Mouse (Mus musculus) thymus, adult 2 months (tissue): ENCODE data around the gene Smyd5. TPM values are rescaled to one million over a fixed set of nuclear protein-coding genes. Genes with fewer than 3 reads are reported as not detected.
A peak's percentile ranks its signal among the peaks of the same experiment; 100 is the strongest.

ENCODE experiments used
- DNase-seq: peaks from one replicate; pipeline ENCODE4 v3.0.0; 2021
- H3K27ac ChIP-seq: fragments of 200-500 bp; 2 replicates; pipeline ENCODE4 v1.5.1; 2012; ENCODE audit warnings: low read length, control low read depth; ENCODE audit not compliant: control insufficient read depth, insufficient read depth
- H3K27me3 ChIP-seq: fragments of 200-500 bp; 2 replicates; pipeline ENCODE4 v1.6.1; 2012; ENCODE audit warnings: mild to moderate bottlenecking, low read length, moderate library complexity, mixed read lengths; ENCODE audit not compliant: control insufficient read depth, insufficient read depth
- H3K36me3 ChIP-seq: fragments of 200-500 bp; 2 replicates; pipeline ENCODE4 v1.6.1; 2012; ENCODE audit warnings: mild to moderate bottlenecking, low read length, moderate library complexity; ENCODE audit not compliant: control insufficient read depth, insufficient read depth
- H3K4me1 ChIP-seq: fragments of 200-500 bp; replicated peaks from 2 replicates; pipeline ENCODE4 v1.6.1; 2012; ENCODE audit warnings: low read length; ENCODE audit not compliant: control insufficient read depth, insufficient read depth
- H3K4me3 ChIP-seq: fragments of 200-500 bp; 2 replicates; pipeline ENCODE4 v1.5.1; 2012; ENCODE audit warnings: mild to moderate bottlenecking, low read length, control low read depth, moderate library complexity; ENCODE audit not compliant: control insufficient read depth, insufficient read depth
- CTCF ChIP-seq: fragments of 200-500 bp; IDR thresholded peaks from 2 replicates; pipeline ENCODE4 v1.5.1; 2012; ENCODE audit warnings: mild to moderate bottlenecking, control low read depth, low read length, moderate library complexity, borderline replicate concordance; ENCODE audit not compliant: control insufficient read depth, poor library complexity, insufficient read depth; ENCODE audit errors: extremely low read depth
- POLR2A ChIP-seq: fragments of 200-500 bp; IDR thresholded peaks from 2 replicates; pipeline ENCODE4 v1.6.1; 2012; ENCODE audit warnings: mild to moderate bottlenecking, low read length, control low read depth, moderate library complexity; ENCODE audit not compliant: control insufficient read depth, poor library complexity, insufficient read depth; ENCODE audit errors: extremely low read depth
- WGBS: fragments of 180-500 bp; shearing (Covaris S2); methylation state at CpG from one replicate; pipeline ENCODE4 v1.1.7; 2018; 5-methylcytosine and 5-hydroxymethylcytosine counted together
- polyA plus RNA-seq: library from polyadenylated mRNA; depleted of rRNA; stranded (reverse); fragments of >200 nt; gene quantifications from 2 replicates; pipeline ENCODE4 v1.2.3, GENCODE M21; 2012

Gene Smyd5
- polyA plus RNA-seq, 1 experiment = 30.0 TPM

GRCm38 (mm10) chr6:85402613-85403012 is 29.2 kb upstream of the Smyd5 start:
- WGBS = 38% methylated on average over 2 of the region's 2 CpGs
- DNase-seq = no peak
- no peaks in the 10 kb centered on the region for H3K36me3 ChIP-seq
- H3K27me3 ChIP-seq = no peaks in the 10 kb centered on the region
- TF ChIP-seq CTCF = no peak
- TF ChIP-seq POLR2A = no peak
- H3K27ac ChIP-seq = no peak overlapping the region
- no peak overlapping the region for H3K4me3 ChIP-seq
- no peaks in the 10 kb centered on the region for H3K4me1 ChIP-seq

- Histone ChIP-seq H3K36me3 (no peaks in the 10 kb centered on the region), H3K4me1 (no peaks in the 10 kb centered on the region), H3K27me3 (no peaks in the 10 kb centered on the region), H3K27ac (no peak overlapping the region), H3K4me3 (no peak overlapping the region)
- no peak for DNase-seq
- 88% methylated on average over 10 of the region's 10 CpGs for WGBS
- TF ChIP-seq POLR2A = no peak
- no peak for TF ChIP-seq CTCF
Measured at GRCm38 (mm10) chr6:85403039-85403438, 28.8 kb upstream of the Smyd5 start.

GRCm38 (mm10) chr6:85409003-85409402 is 22.8 kb upstream of the Smyd5 start:
- Histone ChIP-seq H3K27me3 (peaks cover 13% of the 10 kb centered on the region), H3K4me1 (no peaks in the 10 kb centered on the region), H3K4me3 (no peak overlapping the region), H3K36me3 (no peaks in the 10 kb centered on the region), H3K27ac (no peak overlapping the region)
- TF ChIP-seq CTCF (no peak), POLR2A (no peak)
- DNase-seq = no peak
- WGBS = 12% methylated on average over 31 of the region's 31 CpGs

- Histone ChIP-seq H3K27ac (no peak overlapping the region), H3K4me1 (no peaks in the 10 kb centered on the region), H3K27me3 (peaks cover 13% of the 10 kb centered on the region), H3K36me3 (no peaks in the 10 kb centered on the region), H3K4me3 (no peak overlapping the region)
- 20% methylated on average over 13 of the region's 13 CpGs for WGBS
- peak; percentile 22 for DNase-seq
- TF ChIP-seq POLR2A (no peak), CTCF (peak; percentile 80; the same call in 1 of the 2 replicates)
Measured at GRCm38 (mm10) chr6:85410771-85411273, 21.0 kb upstream of the Smyd5 start.

- Histone ChIP-seq H3K27ac (no peak overlapping the region), H3K4me3 (no peak overlapping the region)
- no peak for TF ChIP-seq CTCF
- no peak for TF ChIP-seq POLR2A
Measured at GRCm38 (mm10) chr6:85415829-85416228, 16.0 kb upstream of the Smyd5 start.

GRCm38 (mm10) chr6:85419150-85419549 is 12.6 kb upstream of the Smyd5 start:
- Histone ChIP-seq H3K36me3 (no peaks in the 10 kb centered on the region), H3K4me1 (no peaks in the 10 kb centered on the region), H3K27ac (no peak overlapping the region), H3K27me3 (no peaks in the 10 kb centered on the region; the same call in 1 of the 2 replicates), H3K4me3 (no peak overlapping the region)
- TF ChIP-seq POLR2A = no peak
- no peak for TF ChIP-seq CTCF
- 90% methylated on average over 2 of the region's 2 CpGs for WGBS
- no peak for DNase-seq

More at GRCm38 (mm10) chr6:85415829-85416228, 16.0 kb upstream of the Smyd5 start:
- H3K36me3 ChIP-seq = no peaks in the 10 kb centered on the region
- H3K27me3 ChIP-seq = no peaks in the 10 kb centered on the region
- 83% methylated on average over 3 of the region's 3 CpGs for WGBS
- no peak for DNase-seq
- no peaks in the 10 kb centered on the region for H3K4me1 ChIP-seq
